Mouse (Mus musculus): ENCODE measurements around the gene Gja10. TPM values are rescaled to one million over a fixed set of nuclear protein-coding genes. Genes with fewer than 3 reads are reported as not detected.
A peak's percentile ranks its signal among the peaks of the same experiment; 100 is the strongest.

Gene Gja10
- polyA plus RNA-seq, 1 experiment = not detected

- Histone ChIP-seq H3K4me1 (ENCODE audit: control insufficient read depth, insufficient read depth, low read length) (peaks cover 22% of the 10 kb centered on the region), H3K27ac (ENCODE audit: insufficient read depth, low read depth, low read length) (no peak overlapping the region), H3K4me3 (ENCODE audit: insufficient read depth, low read depth, low read length) (no peak overlapping the region)
- no peak for TF ChIP-seq CTCF (IDR thresholded peaks at IDR 0.05; ENCODE audit: insufficient read depth, low read depth, low read length)
- no peak for TF ChIP-seq POLR2A (IDR thresholded peaks at IDR 0.05; ENCODE audit: insufficient read depth, low read depth, low read length)
- WGBS = 92% methylated on average over 8 of the region's 8 CpGs
Observed at GRCm38 (mm10) chr4:32564918-32565317, 37.6 kb downstream of the Gja10 start.

GRCm38 (mm10) chr4:32564416-32564815 is 38.1 kb downstream of the Gja10 start:
- no peak overlapping the region for H3K27ac ChIP-seq (ENCODE audit: insufficient read depth, low read depth, low read length)
- H3K4me1 ChIP-seq (ENCODE audit: control insufficient read depth, insufficient read depth, low read length) = peaks cover 22% of the 10 kb centered on the region
- TF ChIP-seq CTCF (IDR thresholded peaks at IDR 0.05; ENCODE audit: insufficient read depth, low read depth, low read length) (no peak), POLR2A (IDR thresholded peaks at IDR 0.05; ENCODE audit: insufficient read depth, low read depth, low read length) (no peak)
- no peak overlapping the region for H3K4me3 ChIP-seq (ENCODE audit: insufficient read depth, low read depth, low read length)
- 95% methylated on average over 7 of the region's 7 CpGs for WGBS

GRCm38 (mm10) chr4:32562319-32563115 is 40.0 kb downstream of the Gja10 start:
- peaks cover 22% of the 10 kb centered on the region for H3K4me1 ChIP-seq (ENCODE audit: control insufficient read depth, insufficient read depth, low read length)
- H3K27ac ChIP-seq (ENCODE audit: insufficient read depth, low read depth, low read length) = no peak overlapping the region
- 90% methylated on average over 35 of the region's 35 CpGs for WGBS
- H3K4me3 ChIP-seq (ENCODE audit: insufficient read depth, low read depth, low read length) = no peak overlapping the region
- TF ChIP-seq POLR2A (IDR thresholded peaks at IDR 0.05; ENCODE audit: insufficient read depth, low read depth, low read length) = no peak

- Histone ChIP-seq H3K4me1 (ENCODE audit: control insufficient read depth, insufficient read depth, low read length) (peaks cover 22% of the 10 kb centered on the region), H3K27ac (ENCODE audit: insufficient read depth, low read depth, low read length) (peak overlapping the region; percentile 69), H3K4me3 (ENCODE audit: insufficient read depth, low read depth, low read length) (no peak overlapping the region)
- WGBS = 49% methylated on average over 12 of the region's 12 CpGs
- TF ChIP-seq CTCF (IDR thresholded peaks at IDR 0.05; ENCODE audit: insufficient read depth, low read depth, low read length) = 0 out of 2 replicates have a peak, but pooled peaks have one; percentile 28
- no peak for TF ChIP-seq POLR2A (IDR thresholded peaks at IDR 0.05; ENCODE audit: insufficient read depth, low read depth, low read length)
Observed at GRCm38 (mm10) chr4:32561555-32562095, 40.9 kb downstream of the Gja10 start.

- no peak for TF ChIP-seq POLR2A (IDR thresholded peaks at IDR 0.05; ENCODE audit: insufficient read depth, low read depth, low read length)
- no peak for TF ChIP-seq CTCF (IDR thresholded peaks at IDR 0.05; ENCODE audit: insufficient read depth, low read depth, low read length)
- H3K4me1 ChIP-seq (ENCODE audit: control insufficient read depth, insufficient read depth, low read length) = peaks cover 22% of the 10 kb centered on the region
Observed at GRCm38 (mm10) chr4:32560724-32561554, 41.6 kb downstream of the Gja10 start.

GRCm38 (mm10) chr4:32560246-32560645 is 42.3 kb downstream of the Gja10 start:
- 59% methylated on average over 6 of the region's 6 CpGs for WGBS
- no peak for TF ChIP-seq POLR2A (IDR thresholded peaks at IDR 0.05; ENCODE audit: insufficient read depth, low read depth, low read length)
- no peak for TF ChIP-seq CTCF (IDR thresholded peaks at IDR 0.05; ENCODE audit: insufficient read depth, low read depth, low read length)
- no peak overlapping the region for H3K27ac ChIP-seq (ENCODE audit: insufficient read depth, low read depth, low read length)
- no peak overlapping the region for H3K4me3 ChIP-seq (ENCODE audit: insufficient read depth, low read depth, low read length)
- peaks cover 22% of the 10 kb centered on the region for H3K4me1 ChIP-seq (ENCODE audit: control insufficient read depth, insufficient read depth, low read length)

More at GRCm38 (mm10) chr4:32560724-32561554, 41.6 kb downstream of the Gja10 start:
- Histone ChIP-seq H3K27ac (ENCODE audit: insufficient read depth, low read depth, low read length) (peak overlapping the region; percentile 69), H3K4me3 (ENCODE audit: insufficient read depth, low read depth, low read length) (no peak overlapping the region)
- 47% methylated on average over 8 of the region's 8 CpGs for WGBS

- no peak for TF ChIP-seq CTCF (IDR thresholded peaks at IDR 0.05; ENCODE audit: insufficient read depth, low read depth, low read length)
- TF ChIP-seq POLR2A (IDR thresholded peaks at IDR 0.05; ENCODE audit: insufficient read depth, low read depth, low read length) = no peak
- 73% methylated on average over 7 of the region's 7 CpGs for WGBS
- Histone ChIP-seq H3K4me1 (ENCODE audit: control insufficient read depth, insufficient read depth, low read length) (peaks cover 3% of the 10 kb centered on the region; the same call in 1 of the 2 replicates), H3K27ac (ENCODE audit: insufficient read depth, low read depth, low read length) (no peak overlapping the region), H3K4me3 (ENCODE audit: insufficient read depth, low read depth, low read length) (no peak overlapping the region)
Observed at GRCm38 (mm10) chr4:32555506-32555905, 47.1 kb downstream of the Gja10 start.

GRCm38 (mm10) chr4:32551337-32551736 is 51.2 kb downstream of the Gja10 start:
- H3K27ac ChIP-seq (ENCODE audit: insufficient read depth, low read depth, low read length) = no peak overlapping the region
- TF ChIP-seq POLR2A (IDR thresholded peaks at IDR 0.05; ENCODE audit: insufficient read depth, low read depth, low read length) (no peak), CTCF (IDR thresholded peaks at IDR 0.05; ENCODE audit: insufficient read depth, low read depth, low read length) (no peak)
- WGBS = 68% methylated on average over 4 of the region's 4 CpGs
- H3K4me3 ChIP-seq (ENCODE audit: insufficient read depth, low read depth, low read length) = no peak overlapping the region
- H3K4me1 ChIP-seq (ENCODE audit: control insufficient read depth, insufficient read depth, low read length) = no peaks in the 10 kb centered on the region

Measured in olfactory bulb, adult 2 months (tissue).